Mouse (Mus musculus) hindbrain, embryonic 16.5 days (tissue): Measurements from ENCODE around the gene Cdr2l. TPM values are rescaled to one million over a fixed set of nuclear protein-coding genes. Genes with fewer than 3 reads are reported as not detected.

Experiments used
- ATAC-seq: fragments of 200-750 bp; cut with Nextera tagmentation; 2 replicates; pipeline ENCODE4 v1.8.0; 2017; ENCODE audit warnings: moderate TSS enrichment, moderate library complexity
- H3K27ac ChIP-seq: fragments of 300-500 bp; sonication (generic); 2 replicates; pipeline ENCODE4 v1.5.1; 2014; ENCODE audit warnings: low read depth, mild to moderate bottlenecking, control low read depth, low read length, moderate library complexity
- H3K27me3 ChIP-seq: fragments of 300-500 bp; sonication (generic); replicated peaks from 2 replicates; pipeline ENCODE4 v1.6.1; 2014; ENCODE audit warnings: low read length; ENCODE audit not compliant: control insufficient read depth, insufficient read depth
- H3K36me3 ChIP-seq: fragments of 300-500 bp; sonication (generic); 2 replicates; pipeline ENCODE4 v1.6.1; 2014; ENCODE audit warnings: mild to moderate bottlenecking, low read length, moderate library complexity, mixed read lengths; ENCODE audit not compliant: control insufficient read depth, insufficient read depth
- H3K4me1 ChIP-seq: fragments of 300-500 bp; sonication (generic); 2 replicates; pipeline ENCODE4 v1.6.1; 2014; ENCODE audit warnings: low read depth, low read length; ENCODE audit not compliant: control insufficient read depth, insufficient read depth
- H3K4me2 ChIP-seq: fragments of 300-500 bp; sonication (generic); 2 replicates; pipeline ENCODE4 v1.6.1; 2014; ENCODE audit warnings: mild to moderate bottlenecking, low read length, control low read depth, moderate library complexity
- H3K4me3 ChIP-seq: fragments of 300-500 bp; sonication (generic); 2 replicates; pipeline ENCODE4 v1.5.1; 2014; ENCODE audit warnings: mild to moderate bottlenecking, low read length, control low read depth, moderate library complexity
- H3K9ac ChIP-seq: fragments of 300-500 bp; sonication (generic); 2 replicates; pipeline ENCODE4 v1.6.1; 2014; ENCODE audit warnings: low read depth, mild to moderate bottlenecking, control low read depth, low read length, moderate library complexity
- H3K9me3 ChIP-seq: fragments of 300-500 bp; sonication (generic); 2 replicates; pipeline ENCODE4 v1.6.1; 2014; ENCODE audit warnings: mild to moderate bottlenecking, low read length, moderate library complexity; ENCODE audit not compliant: control insufficient read depth
- WGBS: fragments of 180-500 bp; shearing (Covaris S2); extraction: QIAGEN DNeasy Blood & Tissue Kit; methylation state at CpG from one replicate; pipeline ENCODE4 v1.1.7; 2014; 5-methylcytosine and 5-hydroxymethylcytosine counted together
- polyA plus RNA-seq: library from polyadenylated mRNA; unstranded; fragments of >200 nt; fragmentation: Nextera tagmentation; extraction: Ambion mirVana; gene quantifications from 2 replicates; pipeline ENCODE4 v1.2.1, GENCODE M21; 2015

Cdr2l gene
- polyA plus RNA-seq, 1 experiment from 2014 or later: 16.1 TPM

DNA sequence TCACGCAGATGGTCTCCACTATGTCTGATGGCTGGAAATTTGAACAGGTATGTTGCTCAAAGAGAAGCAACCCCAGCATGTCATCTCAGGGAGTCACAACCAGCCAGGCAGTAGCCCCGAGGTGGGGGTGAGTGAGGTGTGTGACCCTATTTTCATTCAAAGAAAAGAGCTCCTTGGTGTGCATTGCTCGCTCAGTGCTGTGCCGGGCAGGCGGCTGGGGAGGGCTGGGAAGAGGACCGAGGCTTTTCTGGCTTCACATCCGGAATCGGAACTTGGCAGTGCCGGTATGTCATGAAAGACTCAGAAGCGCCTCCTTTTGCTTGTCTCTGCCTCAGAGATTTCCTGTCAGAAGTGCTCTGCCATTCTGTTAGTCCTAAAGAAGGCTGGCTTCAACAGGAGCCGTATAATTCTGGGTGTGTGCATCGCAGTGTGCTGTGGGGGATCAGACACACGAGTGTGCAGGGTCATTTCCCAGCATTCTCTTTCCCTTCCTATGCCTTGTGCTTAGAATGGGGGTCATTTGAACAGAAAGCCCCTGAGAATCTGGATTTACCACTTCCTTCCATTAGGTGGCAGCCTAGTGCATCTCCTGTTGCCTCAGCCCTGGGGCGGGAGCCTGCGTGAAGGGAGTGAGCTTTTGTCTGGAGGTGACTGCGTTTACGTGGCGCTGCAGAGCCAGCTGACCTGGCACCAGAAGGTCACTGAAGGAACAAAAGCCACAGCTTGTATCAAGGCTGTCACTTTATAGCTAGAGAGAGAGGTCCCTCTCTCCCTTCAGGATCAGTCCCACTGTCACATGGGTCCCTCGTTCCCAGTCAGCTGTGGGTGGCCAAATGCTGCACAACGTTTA is 46.0 kb downstream of the Cdr2l start:
- peaks cover 26% of the 10 kb centered on the region for H3K36me3 ChIP-seq
- H3K27ac ChIP-seq: peak overlapping the region; percentile 62; the same call in 1 of the 2 replicates
- H3K4me3 ChIP-seq: 0 out of 2 replicates have a peak overlapping the region, but pooled peaks have one; percentile 10
- peak overlapping the region; percentile 55 for H3K9ac ChIP-seq
- H3K9me3 ChIP-seq: no peaks in the 10 kb centered on the region
- peak; percentile 83 for ATAC-seq
- no peaks in the 10 kb centered on the region for H3K27me3 ChIP-seq
- 33% methylated on average over 20 of the region's 20 CpGs for WGBS
- H3K4me1 ChIP-seq: peaks cover 6% of the 10 kb centered on the region
- peak overlapping the region; percentile 48 for H3K4me2 ChIP-seq

DNA sequence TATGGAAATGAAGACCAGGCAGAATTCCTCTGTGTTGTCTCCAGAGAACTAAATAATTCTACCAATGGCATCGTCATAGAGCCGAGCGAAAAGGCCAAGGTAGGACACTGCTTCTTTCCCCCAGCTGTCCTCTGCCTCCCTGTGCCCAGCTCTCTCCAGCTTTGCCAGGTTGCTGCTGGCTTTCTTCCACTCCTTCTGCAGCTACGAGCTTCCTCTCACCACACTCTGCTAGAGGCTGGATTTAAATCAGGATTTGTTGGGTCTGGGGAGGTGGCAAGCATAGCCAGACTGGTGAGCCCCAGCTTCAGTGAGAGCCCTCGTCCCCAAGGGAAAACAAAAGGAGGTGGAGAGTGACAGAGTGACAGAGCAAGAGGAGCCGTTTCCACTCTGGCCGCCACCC is 47.6 kb downstream of the Cdr2l start:
- H3K36me3 ChIP-seq: peaks cover 26% of the 10 kb centered on the region
- H3K27ac ChIP-seq: no peak overlapping the region
- H3K9ac ChIP-seq: no peak overlapping the region
- no peak overlapping the region for H3K4me2 ChIP-seq
- H3K27me3 ChIP-seq: no peaks in the 10 kb centered on the region
- peaks cover 6% of the 10 kb centered on the region for H3K4me1 ChIP-seq
- no peaks in the 10 kb centered on the region for H3K9me3 ChIP-seq
- ATAC-seq: no peak
- WGBS: 88% methylated on average over 7 of the region's 7 CpGs
- no peak overlapping the region for H3K4me3 ChIP-seq

DNA sequence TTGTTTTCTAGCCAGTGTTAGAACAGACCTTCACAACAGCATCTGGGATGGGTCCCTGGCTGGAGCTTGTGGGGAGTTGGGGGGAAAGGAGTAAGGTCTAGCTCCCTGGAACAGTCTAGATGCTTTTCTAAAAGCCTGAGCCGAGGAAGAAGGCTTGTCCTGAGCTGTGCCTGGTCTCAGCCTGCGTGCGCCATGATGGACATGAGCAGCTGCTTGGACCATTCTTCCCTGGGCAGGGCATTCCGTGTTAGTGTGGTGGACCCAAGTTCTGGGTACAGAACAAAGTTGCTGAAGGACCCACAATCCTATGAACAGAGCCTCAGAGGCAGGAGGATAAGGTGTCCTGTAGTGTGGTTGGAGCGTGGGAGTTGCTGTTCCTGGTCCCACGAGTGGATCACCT is 48.8 kb downstream of the Cdr2l start:
- Histone ChIP-seq H3K27ac (no peak overlapping the region), H3K9me3 (no peaks in the 10 kb centered on the region), H3K36me3 (peaks cover 26% of the 10 kb centered on the region), H3K9ac (no peak overlapping the region), H3K4me3 (no peak overlapping the region), H3K27me3 (no peaks in the 10 kb centered on the region), H3K4me1 (peaks cover 8% of the 10 kb centered on the region), H3K4me2 (no peak overlapping the region)
- WGBS: 96% methylated on average over 6 of the region's 6 CpGs
- ATAC-seq: no peak

DNA sequence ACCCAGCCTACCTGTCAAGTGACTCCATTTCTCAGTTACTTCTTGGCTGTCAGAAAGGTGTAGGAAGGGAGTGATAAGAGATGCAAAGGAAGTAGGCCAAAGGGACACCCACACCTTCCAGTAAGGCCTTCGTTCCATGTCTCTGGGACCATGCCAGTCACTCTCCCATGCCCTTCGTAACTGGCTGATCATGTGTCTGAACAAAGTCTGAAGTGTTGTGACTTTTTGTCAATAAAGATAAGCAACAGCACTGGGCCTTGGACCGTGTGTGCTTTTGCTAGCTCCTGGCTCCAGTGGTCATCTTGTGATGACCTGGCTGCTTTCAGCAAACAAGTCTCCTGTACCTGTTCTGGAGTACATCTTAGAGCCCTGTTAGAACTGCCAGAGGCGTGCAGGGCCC is 51.1 kb downstream of the Cdr2l start:
- WGBS: 86% methylated on average over 4 of the region's 4 CpGs

DNA sequence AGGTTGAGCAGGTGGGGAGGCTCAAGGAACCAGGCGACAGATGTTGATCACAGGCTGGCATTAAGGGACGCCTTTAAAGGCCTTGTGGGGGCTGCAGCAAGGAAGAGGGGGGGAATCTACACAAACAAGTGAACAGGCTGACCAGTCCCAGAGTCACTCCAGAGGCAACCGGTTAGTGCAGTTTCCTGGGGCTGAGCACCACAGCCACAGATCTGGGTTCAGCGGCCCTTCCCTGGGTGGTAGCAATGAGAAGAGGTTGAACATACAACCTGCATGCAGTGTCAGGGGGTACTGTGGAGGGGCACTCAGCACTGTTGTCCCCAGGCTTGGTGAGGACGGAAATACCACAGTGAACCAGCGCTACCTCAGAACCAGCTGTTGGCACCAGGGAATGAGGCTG is 51.6 kb downstream of the Cdr2l start:
- Histone ChIP-seq H3K9ac (no peak overlapping the region), H3K27ac (no peak overlapping the region), H3K27me3 (no peaks in the 10 kb centered on the region), H3K9me3 (no peaks in the 10 kb centered on the region), H3K4me3 (no peak overlapping the region), H3K36me3 (peaks cover 26% of the 10 kb centered on the region), H3K4me1 (peaks cover 10% of the 10 kb centered on the region), H3K4me2 (no peak overlapping the region)
- WGBS: 75% methylated on average over 6 of the region's 6 CpGs
- no peak for ATAC-seq

More for the DNA sequence above, 51.1 kb downstream of the Cdr2l start:
- Histone ChIP-seq H3K9ac (no peak overlapping the region), H3K4me3 (no peak overlapping the region), H3K9me3 (no peaks in the 10 kb centered on the region), H3K27me3 (no peaks in the 10 kb centered on the region), H3K4me2 (no peak overlapping the region), H3K36me3 (peaks cover 26% of the 10 kb centered on the region), H3K4me1 (peaks cover 13% of the 10 kb centered on the region), H3K27ac (no peak overlapping the region)
- ATAC-seq: no peak

DNA sequence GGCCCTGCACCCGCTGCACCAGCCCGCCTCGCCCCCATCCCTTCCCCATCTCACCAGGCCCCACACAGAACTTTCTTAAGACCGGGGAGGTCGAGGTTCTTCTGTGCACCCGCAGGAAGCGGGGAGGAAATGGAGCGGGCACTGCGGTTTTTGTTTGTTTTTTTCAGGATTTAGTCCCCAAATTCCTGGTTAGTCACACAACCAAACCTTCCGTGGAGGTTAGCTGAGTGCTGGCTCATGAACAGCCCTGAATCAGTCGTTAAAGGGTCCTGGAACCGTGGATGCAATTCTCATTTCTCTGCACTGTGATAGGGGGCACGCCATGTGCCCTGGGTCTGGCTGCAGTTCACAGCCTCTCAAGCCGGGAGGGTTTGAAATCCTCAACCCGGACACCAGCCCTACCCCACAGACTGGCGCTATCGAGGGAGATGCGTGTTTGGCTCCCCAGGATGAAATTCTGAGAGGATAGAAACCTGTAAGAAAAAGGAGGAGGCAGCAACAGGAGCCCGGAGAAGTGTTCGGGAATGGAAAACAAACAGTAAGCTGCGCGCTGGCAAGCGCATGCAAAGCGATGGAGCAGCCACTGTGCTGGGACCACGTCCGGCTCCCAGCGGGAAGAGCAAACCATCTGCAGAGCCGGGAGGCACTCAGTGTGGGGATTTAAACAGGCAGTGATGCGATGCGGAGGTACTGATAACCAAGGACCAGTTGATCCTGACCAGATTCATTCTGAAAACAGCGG is 54.1 kb downstream of the Cdr2l start:
- H3K27ac ChIP-seq: no peak overlapping the region
- no peaks in the 10 kb centered on the region for H3K9me3 ChIP-seq
- 5% methylated on average over 31 of the region's 31 CpGs for WGBS
- peak overlapping the region; percentile 29 for H3K4me3 ChIP-seq
- peaks cover 10% of the 10 kb centered on the region for H3K4me1 ChIP-seq
- peaks cover 10% of the 10 kb centered on the region for H3K36me3 ChIP-seq
- peak; percentile 67 for ATAC-seq
- no peaks in the 10 kb centered on the region for H3K27me3 ChIP-seq
- H3K4me2 ChIP-seq: peak overlapping the region; percentile 65
- H3K9ac ChIP-seq: peak overlapping the region; percentile 45

DNA sequence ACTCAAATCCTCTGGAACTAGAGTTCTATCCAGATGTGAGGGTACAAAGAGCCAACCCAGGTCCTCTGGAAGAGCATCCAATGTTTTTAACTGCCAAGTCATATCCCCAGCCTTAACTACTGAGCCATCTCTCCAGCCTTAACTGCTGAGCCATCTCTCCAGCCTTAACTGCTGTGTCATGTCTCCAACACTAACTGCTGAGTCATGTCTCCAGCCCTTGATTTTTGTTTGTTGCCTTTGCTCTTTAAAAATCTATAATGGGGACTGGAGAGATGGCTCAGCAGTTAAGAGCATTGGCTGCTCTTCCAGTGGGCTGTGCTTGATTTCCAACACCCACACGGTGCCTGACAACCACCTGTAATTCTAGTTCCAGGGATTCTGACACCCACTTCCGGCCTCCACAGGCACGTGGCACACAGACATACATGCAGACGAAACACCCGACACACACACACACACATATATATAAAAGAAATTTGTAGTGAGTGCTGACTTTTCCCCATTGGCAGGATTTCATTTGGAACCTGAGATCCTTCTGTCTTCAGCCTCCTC is 55.9 kb downstream of the Cdr2l start:
- no peak for ATAC-seq
- H3K9me3 ChIP-seq: no peaks in the 10 kb centered on the region
- H3K4me3 ChIP-seq: no peak overlapping the region
- no peaks in the 10 kb centered on the region for H3K36me3 ChIP-seq
- H3K27ac ChIP-seq: no peak overlapping the region
- no peak overlapping the region for H3K9ac ChIP-seq
- no peak overlapping the region for H3K4me2 ChIP-seq
- H3K4me1 ChIP-seq: peaks cover 10% of the 10 kb centered on the region
- 75% methylated on average over 5 of the region's 5 CpGs for whole genome bisulfite sequencing
- H3K27me3 ChIP-seq: no peaks in the 10 kb centered on the region

DNA sequence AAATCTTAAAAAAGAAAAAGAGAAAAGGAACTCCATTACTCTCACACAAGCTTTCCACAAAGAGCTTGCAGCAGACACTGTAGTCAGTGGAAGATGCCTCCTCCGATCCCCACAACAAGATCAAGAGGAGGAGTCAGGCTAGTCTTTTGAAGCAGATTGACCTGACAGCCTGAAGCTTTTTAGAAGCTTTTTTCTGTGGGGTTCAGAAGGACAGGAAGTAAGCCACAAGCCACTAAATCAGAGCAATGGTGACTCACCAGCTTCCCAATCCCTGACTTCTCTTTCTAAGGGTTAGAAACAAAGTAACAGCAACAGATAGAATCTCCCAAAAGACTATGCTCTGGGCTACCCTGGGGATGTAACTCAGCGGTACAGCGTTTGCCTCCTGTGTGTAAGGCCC is 57.6 kb downstream of the Cdr2l start:
- Histone ChIP-seq H3K9ac (no peak overlapping the region), H3K4me3 (no peak overlapping the region), H3K4me2 (no peak overlapping the region), H3K9me3 (no peaks in the 10 kb centered on the region), H3K36me3 (no peaks in the 10 kb centered on the region), H3K27me3 (no peaks in the 10 kb centered on the region), H3K27ac (no peak overlapping the region), H3K4me1 (peaks cover 10% of the 10 kb centered on the region)
- ATAC-seq: no peak
- WGBS: 91% methylated on average over 3 of the region's 3 CpGs
